ENCODE assay signal across 8 mouse cellular contexts in genomic region chr12:40680551-40680950, GRCm38 (mm10).
DNase-seq lines count a peak whose midpoint lies in the region; ATAC-seq and TF ChIP-seq lines count a peak whose summit lies in the region.
"Had no signal": no experiment of that assay in that cellular context is flagged by ENCODE, and none has a peak within 500 bp of the region (broad histone marks: within the 10 kb centered on the region; RNA-seq: fewer than 3 reads in every experiment).

No protein-coding gene starts in this region.

- peak; percentile 54 for TF ChIP-seq CTCF in E14TG2a.4 (conservative IDR thresholded peaks at IDR 0.05; ENCODE audit: low read length)
- peak; percentile 71 for TF ChIP-seq CTCF in liver, postnatal 0 days (IDR thresholded peaks at IDR 0.05; ENCODE audit: low read depth)
- peak; percentile 74 for TF ChIP-seq CTCF in stomach, postnatal 0 days (IDR thresholded peaks at IDR 0.05; ENCODE audit: low read depth)

- DNase-seq in left cerebral cortex, postnatal 14 days (ENCODE audit: low spot score in 2 of 2): peak; percentile 42 to 46
- no peak for DNase-seq in left cerebral cortex, adult 8-10 months (ENCODE audit: low spot score in 2 of 2)
- DNase-seq in liver, postnatal 0 days: peak; percentile 46
- peak; percentile 40 for DNase-seq in stomach, postnatal 0 days (ENCODE audit: low spot score)

- intact Hi-C loops in left cerebral cortex, postnatal 14 days (cut with DNase I): loop anchor here (2.0 to 5.0 kb wide), 2 partner anchors 233 to 424 kb away; partner anchors contain the start of genes Dock4 and Zfp277

- no peaks in the 10 kb centered on the region for H3K36me3 ChIP-seq in E14TG2a.4 (ENCODE audit: insufficient read depth, low read length)
- H3K36me3 ChIP-seq in liver, postnatal 0 days (replicated peaks; ENCODE audit: insufficient read depth, low read length): no peaks in the 10 kb centered on the region
- no peaks in the 10 kb centered on the region for H3K36me3 ChIP-seq in stomach, postnatal 0 days (ENCODE audit: control insufficient read depth, insufficient read depth, low read length)

- 85% methylated on average over 1 of the region's 1 CpGs for WGBS in liver, postnatal 0 days (ENCODE audit: insufficient replicate concordance)
- WGBS in stomach, postnatal 0 days: 100% methylated on average over 1 of the region's 1 CpGs

- no peaks in the 10 kb centered on the region for H3K27me3 ChIP-seq in E14TG2a.4 (ENCODE audit: insufficient read depth, low read length)
- no peaks in the 10 kb centered on the region for H3K27me3 ChIP-seq in liver, postnatal 0 days (ENCODE audit: insufficient read depth, low read length)
- H3K27me3 ChIP-seq in stomach, postnatal 0 days (ENCODE audit: control insufficient read depth, insufficient read depth, low read length): no peaks in the 10 kb centered on the region

- H3K4me3 ChIP-seq in E14TG2a.4 (replicated peaks; ENCODE audit: low read length): no peak overlapping the region
- H3K4me3 ChIP-seq in liver, postnatal 0 days (ENCODE audit: low read depth, low read length): no peak overlapping the region
- H3K4me3 ChIP-seq in stomach, postnatal 0 days (ENCODE audit: low read depth, low read length): no peak overlapping the region

- ATAC-seq in activated CD4-positive, CD25-positive, alpha-beta regulatory T cell, adult 4 months: peak; percentile 72
- 0 out of 2 replicates have a peak, but pooled peaks have one; percentile 44 for ATAC-seq in frontal cortex, adult (ENCODE audit: low TSS enrichment)
- 0 out of 2 replicates have a peak, but pooled peaks have one; percentile 31 for ATAC-seq in liver, postnatal 0 days
- no peak for ATAC-seq in stomach, postnatal 0 days (ENCODE audit: low FRiP score, low TSS enrichment)

- no peak overlapping the region for H3K27ac ChIP-seq in liver, postnatal 0 days (ENCODE audit: low read depth)
- no peak overlapping the region for H3K27ac ChIP-seq in stomach, postnatal 0 days (replicated peaks)
- H3K27ac ChIP-seq: macrophage had no signal

- H3K9me3 ChIP-seq in E14TG2a.4 (ENCODE audit: low read length): no peaks in the 10 kb centered on the region
- H3K9me3 ChIP-seq in liver, postnatal 0 days (ENCODE audit: low read length): no peaks in the 10 kb centered on the region
- no peaks in the 10 kb centered on the region for H3K9me3 ChIP-seq in stomach, postnatal 0 days (ENCODE audit: control insufficient read depth, low read length)

- H3K4me1 ChIP-seq in E14TG2a.4 (replicated peaks; ENCODE audit: low read depth, low read length): no peaks in the 10 kb centered on the region
- no peaks in the 10 kb centered on the region for H3K4me1 ChIP-seq in liver, postnatal 0 days (ENCODE audit: insufficient read depth)
- no peaks in the 10 kb centered on the region for H3K4me1 ChIP-seq in stomach, postnatal 0 days (replicated peaks; ENCODE audit: control insufficient read depth, insufficient read depth)

- TF ChIP-seq EP300 in liver, postnatal 0 days (IDR thresholded peaks at IDR 0.05; ENCODE audit: low read depth): no peak
- no peak for TF ChIP-seq EP300 in stomach, postnatal 0 days (optimal IDR thresholded peaks at IDR 0.05)

- H3K9ac ChIP-seq in liver, postnatal 0 days (replicated peaks): no peak overlapping the region
- H3K9ac ChIP-seq in stomach, postnatal 0 days (ENCODE audit: low read length): no peak overlapping the region

- no peak overlapping the region for H3K4me2 ChIP-seq in liver, postnatal 0 days (ENCODE audit: low read depth, low read length)
- H3K4me2 ChIP-seq in stomach, postnatal 0 days (replicated peaks; ENCODE audit: low read depth): no peak overlapping the region

Comparison
In these comparisons a context has a peak if more than half of its experiments do, and no peak if none do; other contexts are left out.
1. DNase-seq: peak in left cerebral cortex, postnatal 14 days (2 of 2), liver, postnatal 0 days (single experiment) and stomach, postnatal 0 days (single experiment); none in left cerebral cortex, adult 8-10 months (0 of 2).
2. Peak in every context shown above with its lines, with median percentiles within 50 percentile points of each other: CTCF ChIP-seq.